Mouse (Mus musculus): ENCODE results near the gene Tcf7. TPM values are rescaled to one million over a fixed set of nuclear protein-coding genes. Genes with fewer than 3 reads are reported as not detected.

Gene Tcf7
- total and polyA plus RNA-seq, 3 experiments: not detected

DNA sequence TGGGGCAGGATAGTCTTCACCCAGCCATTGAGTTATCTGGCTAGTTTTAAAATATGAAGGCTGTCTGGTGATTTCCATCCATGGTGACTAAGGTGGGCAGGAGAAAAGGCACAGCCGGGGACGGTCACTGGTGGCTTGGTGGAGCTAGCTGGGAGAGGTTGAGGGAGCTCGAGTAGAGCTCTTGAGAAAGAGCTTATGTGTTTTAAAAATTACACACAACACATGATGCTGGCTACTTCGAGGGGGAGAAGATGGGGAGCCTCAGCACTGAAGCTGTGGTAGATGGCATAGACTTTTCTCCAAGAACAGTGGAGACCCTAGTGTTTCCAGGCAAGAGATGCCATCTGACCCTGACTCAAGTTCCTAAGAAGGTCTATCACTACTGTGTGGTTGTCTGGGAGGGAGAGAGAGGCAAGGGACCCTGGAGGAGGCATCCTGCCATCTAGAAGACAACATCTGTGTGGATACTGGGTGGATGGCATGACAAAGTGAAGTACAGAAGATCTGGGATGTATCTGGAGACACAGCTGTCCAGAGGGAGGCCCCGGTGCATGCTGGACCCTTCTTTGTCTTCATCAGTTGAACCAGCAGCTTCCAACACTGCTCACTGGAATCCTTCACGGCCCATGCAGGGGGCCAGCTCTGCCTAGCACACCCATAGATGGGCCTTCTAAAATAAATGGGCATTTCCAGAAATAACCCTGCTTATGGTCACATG lies 5.2 kb downstream of the Tcf7 start:
- Histone ChIP-seq H3K27me3 (ENCODE audit: insufficient read depth, low read length) (peaks cover 53% of the 10 kb centered on the region), H3K36me3 (replicated peaks) (no peaks in the 10 kb centered on the region), H3K4me1 (ENCODE audit: insufficient read depth, low read depth, low read length) (0 out of 2 replicates have a peak, but pooled peaks cover 2% of the 10 kb centered on the region), H3K4me3 (ENCODE audit: low read depth, low read length) (no peak overlapping the region), H3K9me3 (replicated peaks) (no peaks in the 10 kb centered on the region)
- DNase-seq (ENCODE audit: low spot score) (no peak), ATAC-seq (ENCODE audit: extremely low read depth, insufficient number of reproducible peaks, low FRiP score, poor library complexity, severe bottlenecking) (no peak)
- TF ChIP-seq GATA2 (IDR thresholded peaks at IDR 0.05; ENCODE audit: borderline replicate concordance, low read depth, low read length): no peak
- TF ChIP-seq POLR2AphosphoS5 (IDR thresholded peaks at IDR 0.05; ENCODE audit: insufficient replicate concordance, low read depth, low read length): no peak
- no peak for TF ChIP-seq GATA1 (IDR thresholded peaks at IDR 0.05; ENCODE audit: borderline replicate concordance, low read length)
- no peak for TF ChIP-seq CTCF (IDR thresholded peaks at IDR 0.05; ENCODE audit: low read depth, low read length)
- no peak for TF ChIP-seq TAL1 (conservative IDR thresholded peaks at IDR 0.05; ENCODE audit: low read depth, low read length)

- no peak for DNase-seq (ENCODE audit: low spot score)
- no peaks in the 10 kb centered on the region for H3K36me3 ChIP-seq (replicated peaks)
- 0 out of 2 replicates have a peak, but pooled peaks cover 2% of the 10 kb centered on the region for H3K4me1 ChIP-seq (ENCODE audit: insufficient read depth, low read depth, low read length)
- peaks cover 47% of the 10 kb centered on the region for H3K27me3 ChIP-seq (ENCODE audit: insufficient read depth, low read length)
- TF ChIP-seq TAL1 (conservative IDR thresholded peaks at IDR 0.05; ENCODE audit: low read depth, low read length): no peak
- no peak for TF ChIP-seq POLR2AphosphoS5 (IDR thresholded peaks at IDR 0.05; ENCODE audit: insufficient replicate concordance, low read depth, low read length)
- no peak for TF ChIP-seq GATA1 (IDR thresholded peaks at IDR 0.05; ENCODE audit: borderline replicate concordance, low read length)
- TF ChIP-seq CTCF (IDR thresholded peaks at IDR 0.05; ENCODE audit: low read depth, low read length): no peak
- no peak for TF ChIP-seq GATA2 (IDR thresholded peaks at IDR 0.05; ENCODE audit: borderline replicate concordance, low read depth, low read length)
- no peaks in the 10 kb centered on the region for H3K9me3 ChIP-seq (replicated peaks)
- no peak for ATAC-seq (ENCODE audit: extremely low read depth, insufficient number of reproducible peaks, low FRiP score, poor library complexity, severe bottlenecking)
- H3K4me3 ChIP-seq (ENCODE audit: low read depth, low read length): no peak overlapping the region
Observed at GRCm38 (mm10) chr11:52276961-52277391, 5.8 kb downstream of the Tcf7 start.

DNA sequence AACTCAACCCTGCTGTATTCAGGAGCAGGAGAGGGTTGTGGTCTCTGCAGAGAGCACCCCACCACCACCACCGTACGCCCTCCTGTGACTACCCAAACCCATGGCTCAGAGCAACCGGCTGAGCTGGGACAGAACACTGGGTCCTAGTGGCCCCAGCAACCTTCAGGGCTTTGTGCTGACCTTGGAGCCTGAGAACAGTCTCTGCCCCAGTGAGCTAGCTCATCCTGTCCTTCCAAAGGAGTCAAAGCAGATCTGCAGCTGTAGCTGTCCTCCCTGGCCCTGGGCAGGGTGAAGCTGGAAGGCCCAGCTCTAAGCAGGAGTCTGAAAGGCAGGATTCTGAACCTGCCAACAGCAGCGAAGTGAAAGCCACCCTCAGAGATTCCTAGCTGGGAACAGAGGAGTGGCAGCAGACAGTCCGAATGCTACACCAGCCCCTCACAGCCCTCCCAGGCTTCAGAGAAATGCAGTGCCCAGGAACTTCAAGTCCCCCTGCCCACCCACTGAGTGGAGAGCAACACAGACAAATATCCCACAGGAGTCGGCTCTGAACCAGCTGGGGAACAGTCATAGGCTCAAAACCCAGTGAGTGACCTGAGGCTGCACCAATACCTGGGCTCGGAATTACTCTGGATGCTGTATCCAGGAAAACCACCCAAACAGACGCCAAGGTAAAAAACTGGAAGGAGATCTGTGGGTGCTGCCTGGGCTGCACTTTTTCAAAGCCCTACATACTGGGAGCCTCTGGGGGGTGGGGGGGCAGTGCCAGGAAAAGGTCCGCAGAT lies 6.8 kb downstream of the Tcf7 start:
- ATAC-seq (ENCODE audit: extremely low read depth, insufficient number of reproducible peaks, low FRiP score, poor library complexity, severe bottlenecking) (no peak), DNase-seq (ENCODE audit: low spot score) (no peak)
- H3K36me3 ChIP-seq (replicated peaks): no peaks in the 10 kb centered on the region
- no peaks in the 10 kb centered on the region for H3K9me3 ChIP-seq (replicated peaks)
- no peak overlapping the region for H3K4me3 ChIP-seq (ENCODE audit: low read depth, low read length)
- TF ChIP-seq TAL1 (conservative IDR thresholded peaks at IDR 0.05; ENCODE audit: low read depth, low read length): no peak
- 0 out of 2 replicates have a peak, but pooled peaks cover 2% of the 10 kb centered on the region for H3K4me1 ChIP-seq (ENCODE audit: insufficient read depth, low read depth, low read length)
- H3K27me3 ChIP-seq (ENCODE audit: insufficient read depth, low read length): peaks cover 37% of the 10 kb centered on the region

GRCm38 (mm10) chr11:52275366-52275765 lies 7.4 kb downstream of the Tcf7 start:
- no peaks in the 10 kb centered on the region for H3K36me3 ChIP-seq (replicated peaks)
- 0 out of 2 replicates have a peak, but pooled peaks cover 2% of the 10 kb centered on the region for H3K4me1 ChIP-seq (ENCODE audit: insufficient read depth, low read depth, low read length)
- DNase-seq (ENCODE audit: low spot score) (no peak), ATAC-seq (ENCODE audit: extremely low read depth, insufficient number of reproducible peaks, low FRiP score, poor library complexity, severe bottlenecking) (no peak)
- H3K9me3 ChIP-seq (replicated peaks): no peaks in the 10 kb centered on the region
- no peak for TF ChIP-seq TAL1 (conservative IDR thresholded peaks at IDR 0.05; ENCODE audit: low read depth, low read length)
- TF ChIP-seq GATA2 (IDR thresholded peaks at IDR 0.05; ENCODE audit: borderline replicate concordance, low read depth, low read length): no peak
- TF ChIP-seq POLR2AphosphoS5 (IDR thresholded peaks at IDR 0.05; ENCODE audit: insufficient replicate concordance, low read depth, low read length): no peak
- no peak for TF ChIP-seq CTCF (IDR thresholded peaks at IDR 0.05; ENCODE audit: low read depth, low read length)
- no peak for TF ChIP-seq GATA1 (IDR thresholded peaks at IDR 0.05; ENCODE audit: borderline replicate concordance, low read length)
- H3K4me3 ChIP-seq (ENCODE audit: low read depth, low read length): no peak overlapping the region
- H3K27me3 ChIP-seq (ENCODE audit: insufficient read depth, low read length): peaks cover 33% of the 10 kb centered on the region

- Histone ChIP-seq H3K4me3 (ENCODE audit: low read depth, low read length) (no peak overlapping the region), H3K4me1 (ENCODE audit: insufficient read depth, low read depth, low read length) (0 out of 2 replicates have a peak, but pooled peaks cover 2% of the 10 kb centered on the region), H3K36me3 (replicated peaks) (no peaks in the 10 kb centered on the region), H3K27me3 (ENCODE audit: insufficient read depth, low read length) (peaks cover 29% of the 10 kb centered on the region), H3K9me3 (replicated peaks) (no peaks in the 10 kb centered on the region)
- ATAC-seq (ENCODE audit: extremely low read depth, insufficient number of reproducible peaks, low FRiP score, poor library complexity, severe bottlenecking): no peak
- TF ChIP-seq POLR2AphosphoS5 (IDR thresholded peaks at IDR 0.05; ENCODE audit: insufficient replicate concordance, low read depth, low read length) (no peak), TAL1 (conservative IDR thresholded peaks at IDR 0.05; ENCODE audit: low read depth, low read length) (no peak), GATA1 (IDR thresholded peaks at IDR 0.05; ENCODE audit: borderline replicate concordance, low read length) (no peak), CTCF (IDR thresholded peaks at IDR 0.05; ENCODE audit: low read depth, low read length) (no peak), GATA2 (IDR thresholded peaks at IDR 0.05; ENCODE audit: borderline replicate concordance, low read depth, low read length) (no peak)
- no peak for DNase-seq (ENCODE audit: low spot score)
Observed at GRCm38 (mm10) chr11:52274456-52275112, 8.2 kb downstream of the Tcf7 start.

GRCm38 (mm10) chr11:52273942-52274330 lies 8.9 kb downstream of the Tcf7 start:
- no peak overlapping the region for H3K4me3 ChIP-seq (ENCODE audit: low read depth, low read length)
- TF ChIP-seq GATA1 (IDR thresholded peaks at IDR 0.05; ENCODE audit: borderline replicate concordance, low read length) (no peak), TAL1 (conservative IDR thresholded peaks at IDR 0.05; ENCODE audit: low read depth, low read length) (no peak), CTCF (IDR thresholded peaks at IDR 0.05; ENCODE audit: low read depth, low read length) (no peak), POLR2AphosphoS5 (IDR thresholded peaks at IDR 0.05; ENCODE audit: insufficient replicate concordance, low read depth, low read length) (no peak), GATA2 (IDR thresholded peaks at IDR 0.05; ENCODE audit: borderline replicate concordance, low read depth, low read length) (no peak)
- H3K27me3 ChIP-seq (ENCODE audit: insufficient read depth, low read length): peaks cover 25% of the 10 kb centered on the region
- H3K36me3 ChIP-seq (replicated peaks): no peaks in the 10 kb centered on the region
- H3K9me3 ChIP-seq (replicated peaks): no peaks in the 10 kb centered on the region
- no peak for DNase-seq (ENCODE audit: low spot score)
- ATAC-seq (ENCODE audit: extremely low read depth, insufficient number of reproducible peaks, low FRiP score, poor library complexity, severe bottlenecking): no peak
- H3K4me1 ChIP-seq (ENCODE audit: insufficient read depth, low read depth, low read length): 0 out of 2 replicates have a peak, but pooled peaks cover 2% of the 10 kb centered on the region
